In genomic region chr17:71306091-71306490, GRCm38 (mm10) we compare ENCODE assay signal across 16 mouse cellular contexts.
"Had no signal": no experiment of that assay in that cellular context is flagged by ENCODE, and none has a peak within 500 bp of the region (broad histone marks: within the 10 kb centered on the region; RNA-seq: fewer than 3 reads in every experiment).

No protein-coding gene starts in this region.

- H3K4me3 ChIP-seq: lung, embryonic 15.5 days; midbrain, embryonic 13.5 days; midbrain, embryonic 15.5 days; neural tube, embryonic 12.5 days; stomach, embryonic 15.5 days had no signal

- H3K36me3 ChIP-seq: lung, embryonic 15.5 days; midbrain, embryonic 13.5 days; midbrain, embryonic 15.5 days; neural tube, embryonic 12.5 days; stomach, embryonic 15.5 days had no signal

- H3K27ac ChIP-seq: lung, embryonic 15.5 days; macrophage; midbrain, embryonic 13.5 days; midbrain, embryonic 15.5 days; neural tube, embryonic 12.5 days; stomach, embryonic 15.5 days; stomach, postnatal 0 days had no signal

- ATAC-seq: lung, postnatal 0 days; midbrain, embryonic 13.5 days; midbrain, embryonic 15.5 days had no signal

- H3K4me2 ChIP-seq: lung, embryonic 15.5 days; midbrain, embryonic 13.5 days; midbrain, embryonic 15.5 days; neural tube, embryonic 12.5 days; stomach, embryonic 15.5 days had no signal

- H3K9ac ChIP-seq: lung, embryonic 15.5 days; midbrain, embryonic 13.5 days; midbrain, embryonic 15.5 days; neural tube, embryonic 12.5 days; stomach, embryonic 15.5 days had no signal

- H3K9me3 ChIP-seq: lung, embryonic 15.5 days; megakaryocyte, embryonic 14.5 days; midbrain, embryonic 13.5 days; midbrain, embryonic 15.5 days; neural tube, embryonic 12.5 days; stomach, embryonic 15.5 days had no signal

- DNase-seq: lung, adult 2 months; lung, postnatal 14 days; lung, postnatal 36 days; right cerebral cortex, postnatal 14 days; thymus, adult 2 months; thymus, postnatal 25 days; thymus, postnatal 4 days had no signal
